Mouse (Mus musculus): Measurements from ENCODE around the gene Defb26. TPM values are rescaled to one million over a fixed set of nuclear protein-coding genes. Genes with fewer than 3 reads are reported as not detected.

Defb26 gene
- not detected for total RNA-seq (2021)
- long read RNA-seq, experiment 1 = 0 reads
- long read RNA-seq, experiment 2 = 0 reads

- DNase-seq = no peak
Observed at GRCm38 (mm10) chr2:152511592-152511991, at the start of gene Defb26. Gene Defb26 (minus strand): TSS chr2:152511692.

- no peak for DNase-seq
Observed at GRCm38 (mm10) chr2:152556655-152557054, 45.2 kb upstream of the Defb26 start.

- no peak for DNase-seq
Observed at GRCm38 (mm10) chr2:152553774-152554423, 42.4 kb upstream of the Defb26 start.

DNA sequence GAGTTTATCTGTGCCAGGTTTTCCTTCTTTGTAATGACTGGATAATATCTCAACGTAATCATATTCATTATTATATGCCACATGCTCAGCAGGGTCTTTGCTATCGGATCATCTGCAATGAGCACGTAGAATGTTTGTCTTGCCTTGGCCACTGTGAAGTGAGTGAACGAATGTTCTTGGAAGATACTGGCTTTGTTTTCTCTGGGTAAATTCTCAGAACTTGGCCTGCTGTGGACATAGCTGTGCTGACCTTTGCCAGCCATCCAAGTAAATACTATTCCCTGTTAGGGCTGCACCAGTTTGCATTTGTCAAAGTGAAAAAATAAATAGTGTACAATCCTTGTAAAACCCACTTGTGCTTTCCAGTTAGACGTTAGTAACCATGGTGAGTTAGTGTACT, 36.6 kb upstream of the Defb26 start:
- no peak for DNase-seq

- DNase-seq = no peak
Observed at GRCm38 (mm10) chr2:152544691-152545090, 33.2 kb upstream of the Defb26 start.

DNA sequence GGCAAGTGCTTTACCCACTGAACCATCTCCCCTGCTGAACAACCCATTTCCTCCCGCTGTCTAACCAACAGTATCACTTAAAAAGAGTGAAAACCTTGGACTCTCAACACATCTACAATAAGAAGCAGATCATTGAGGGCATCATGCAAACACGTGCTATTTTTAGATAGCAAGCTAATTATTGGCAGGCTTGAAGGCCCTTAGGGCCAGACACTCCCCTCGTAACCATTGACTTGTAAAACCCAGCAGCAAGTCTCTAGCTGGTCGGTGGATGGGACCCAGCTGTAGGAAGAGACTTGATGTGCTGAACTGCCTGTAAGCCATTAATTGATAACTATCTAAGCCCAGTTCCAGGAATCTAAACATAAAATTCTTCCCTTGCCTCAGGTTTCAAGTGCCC, 32.0 kb upstream of the Defb26 start:
- DNase-seq = no peak

- DNase-seq = no peak
Observed at GRCm38 (mm10) chr2:152542897-152543296, 31.4 kb upstream of the Defb26 start.

- DNase-seq = no peak
Observed at GRCm38 (mm10) chr2:152541979-152542378, 30.5 kb upstream of the Defb26 start.

GRCm38 (mm10) chr2:152539944-152540710, 28.6 kb upstream of the Defb26 start, which contains the start of gene Defb29:
Gene Defb29 (minus strand): TSS chr2:152540098.
- no peak for DNase-seq

DNA sequence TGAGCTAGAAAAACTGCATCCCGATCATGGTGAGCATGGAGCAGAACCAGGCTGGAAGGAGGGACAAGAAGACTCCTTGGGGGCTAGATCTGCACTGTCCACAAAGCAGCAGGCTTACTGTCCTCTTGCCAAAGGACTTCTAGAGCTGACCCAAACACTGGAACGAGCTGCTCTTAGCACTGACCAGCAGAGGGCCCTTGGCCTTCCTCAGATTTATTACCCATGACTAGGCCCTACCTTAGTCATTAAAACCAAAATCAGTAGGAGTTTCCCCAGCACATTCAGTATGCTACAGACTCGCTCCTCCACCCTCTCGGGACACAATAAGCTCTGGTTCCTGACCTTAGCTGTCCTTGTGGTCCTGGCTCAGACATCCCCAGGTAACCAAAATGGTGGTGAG, 6.5 kb upstream of the Defb26 start, which contains the start of gene Defb28:
Gene Defb28 (plus strand): TSS at position 275 of the 400 bp plus-strand sequence.
- DNase-seq = no peak

DNA sequence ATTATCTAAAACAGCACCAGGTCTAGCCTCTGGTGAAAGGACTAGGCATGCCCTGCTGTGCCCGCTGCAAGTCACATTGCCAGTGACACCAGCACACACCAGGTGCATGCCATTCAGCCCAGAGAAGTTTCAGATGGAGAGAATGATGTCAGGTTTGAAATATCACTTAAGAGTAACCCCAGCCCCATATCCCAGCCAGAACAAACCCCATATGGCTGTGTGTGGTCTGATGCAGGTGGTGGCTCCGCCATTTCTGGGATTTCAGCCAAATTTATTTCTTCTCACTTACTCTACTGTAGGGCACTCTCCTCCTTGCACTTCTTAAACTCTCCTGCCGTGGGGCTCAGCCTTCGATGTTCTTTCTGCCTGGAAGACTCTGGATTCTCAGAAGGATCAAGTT, 4.6 kb upstream of the Defb26 start:
- no peak for DNase-seq

- no peak for DNase-seq
Observed at GRCm38 (mm10) chr2:152503950-152504349, 7.5 kb downstream of the Defb26 start.

- no peak for DNase-seq
Observed at GRCm38 (mm10) chr2:152500863-152501229, 10.6 kb downstream of the Defb26 start.

GRCm38 (mm10) chr2:152500204-152500862, 11.2 kb downstream of the Defb26 start:
- DNase-seq = no peak

GRCm38 (mm10) chr2:152498020-152498419, 13.5 kb downstream of the Defb26 start:
- no peak for DNase-seq

GRCm38 (mm10) chr2:152493151-152493550, 18.3 kb downstream of the Defb26 start:
- no peak for DNase-seq

DNA sequence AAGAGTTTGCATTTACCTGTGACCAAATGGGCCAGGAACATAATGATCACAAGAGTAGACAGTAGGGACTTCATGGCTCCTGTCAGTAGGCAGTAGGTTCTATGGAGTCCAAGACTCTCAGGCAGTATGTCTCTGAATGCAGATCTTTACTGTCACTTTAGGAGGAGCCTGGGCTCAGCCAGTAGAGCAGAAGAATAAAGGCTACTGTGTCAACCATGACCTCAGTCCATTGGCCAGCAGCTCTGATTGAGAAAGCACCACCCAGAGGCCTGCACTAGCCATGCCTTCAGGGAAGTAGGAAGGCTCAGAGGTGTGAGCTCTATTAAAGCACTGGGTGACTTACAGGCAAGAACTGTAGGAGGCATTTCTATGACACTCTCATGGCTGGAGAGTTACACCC, 21.5 kb downstream of the Defb26 start, which contains the start of gene Defb22:
Gene Defb22 (minus strand): TSS at position 101 of the 400 bp plus-strand sequence.
- DNase-seq = no peak

DNA sequence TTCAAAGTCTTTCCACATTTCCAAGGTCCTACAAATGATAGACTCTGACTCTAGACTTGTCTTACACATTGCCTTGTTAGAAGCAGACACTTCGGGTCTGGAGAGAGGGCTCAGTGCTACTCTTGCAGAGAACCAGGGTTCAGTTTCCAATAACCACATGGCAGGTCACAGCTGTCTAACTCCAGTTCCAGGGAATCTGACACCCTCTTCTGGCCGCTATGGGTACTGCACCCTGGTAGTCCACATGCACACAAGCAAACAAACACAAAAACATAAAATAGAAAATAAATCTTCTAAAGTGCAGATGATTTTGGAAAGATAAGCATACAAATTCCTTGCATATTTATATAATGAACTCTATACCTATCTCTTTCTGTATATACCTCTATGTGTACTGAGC, 24.5 kb downstream of the Defb26 start:
- no peak for DNase-seq

DNA sequence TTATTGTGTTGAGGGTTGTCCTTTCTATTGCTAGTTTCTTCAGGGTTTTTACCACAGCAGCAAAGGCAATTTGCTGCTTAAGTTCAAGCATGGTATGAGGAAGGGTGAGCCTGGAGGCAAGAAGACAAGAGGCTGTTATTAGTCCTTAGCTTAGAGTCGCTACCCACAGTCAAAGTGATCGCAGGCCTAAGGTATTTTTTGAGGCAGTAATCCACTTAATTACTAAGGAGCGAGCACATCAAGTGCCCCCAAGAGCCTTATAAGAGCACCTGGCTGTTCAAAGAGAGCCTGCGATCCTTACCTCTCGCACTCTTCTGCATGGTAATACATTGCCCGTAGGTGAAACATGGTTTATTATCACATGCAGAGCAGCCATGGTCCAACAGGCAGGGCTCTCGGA, 29.8 kb downstream of the Defb26 start:
- DNase-seq = no peak

DNA sequence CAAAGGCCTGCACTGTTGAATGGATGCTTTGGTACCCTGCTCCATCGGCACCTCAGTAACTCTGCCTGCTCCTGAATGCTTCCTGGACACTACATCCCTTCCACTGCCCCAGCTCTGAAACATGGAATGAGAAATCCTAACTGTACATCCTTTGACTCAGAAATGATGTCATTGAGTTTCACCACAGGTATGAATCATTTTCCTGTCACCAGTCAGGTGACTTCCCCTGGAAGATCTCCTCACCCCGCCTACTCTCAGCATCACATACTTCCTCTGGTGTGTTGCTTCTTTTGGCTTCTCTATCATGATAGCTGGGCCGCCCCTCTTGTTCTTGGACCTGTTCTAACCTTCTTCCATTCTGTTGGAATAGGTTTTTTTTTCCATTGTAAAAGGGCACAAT, 30.6 kb downstream of the Defb26 start:
- no peak for DNase-seq

- DNase-seq = no peak
Observed at GRCm38 (mm10) chr2:152476763-152477162, 34.7 kb downstream of the Defb26 start, which contains the start of gene Defb20. Gene Defb20 (plus strand): TSS chr2:152477063.

DNA sequence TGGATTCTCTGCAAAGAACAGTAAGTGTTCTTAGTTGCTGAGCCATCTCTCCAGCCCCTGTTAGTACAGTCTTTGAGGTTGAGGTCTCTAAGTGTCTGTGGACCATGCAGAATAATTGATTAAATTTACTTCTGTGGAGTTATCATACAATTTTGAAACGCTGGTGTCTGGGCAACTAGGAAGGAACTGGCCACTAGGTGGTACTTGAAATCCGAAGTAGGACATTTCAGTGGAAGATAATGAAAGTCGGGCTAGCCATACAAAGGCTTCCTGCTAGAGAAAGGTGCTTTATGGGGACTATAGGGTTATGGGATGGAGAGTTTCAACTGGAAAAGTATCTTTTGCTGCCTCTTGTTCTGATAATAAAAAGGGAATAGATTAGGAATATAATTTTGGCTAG, 39.1 kb downstream of the Defb26 start:
- no peak for DNase-seq

- DNase-seq = no peak
Observed at GRCm38 (mm10) chr2:152470973-152471372, 40.5 kb downstream of the Defb26 start.

Data from gastrocnemius, postnatal 25 days (tissue).